Mouse (Mus musculus): ENCODE measurements around the gene Zbtb32.

Gene Zbtb32

GRCm38 (mm10) chr7:30572389-30572788 is 26.3 kb downstream of the Zbtb32 start:
- DNase-seq (ENCODE audit: low spot score in 2 of 2), result no peak

- no peak for DNase-seq (ENCODE audit: low spot score in 2 of 2)
Observed at GRCm38 (mm10) chr7:30567555-30567954, 31.2 kb downstream of the Zbtb32 start.

- no peak for DNase-seq (ENCODE audit: low spot score in 2 of 2)
Observed at GRCm38 (mm10) chr7:30566033-30566432, 32.7 kb downstream of the Zbtb32 start.

- no peak for DNase-seq (ENCODE audit: low spot score in 2 of 2)
Observed at GRCm38 (mm10) chr7:30564970-30565571, 33.6 kb downstream of the Zbtb32 start, which contains the start of gene Igflr1. Gene Igflr1 (plus strand): TSS chr7:30565427.

- no peak for DNase-seq (ENCODE audit: low spot score in 2 of 2)
Observed at GRCm38 (mm10) chr7:30563906-30564280, 34.8 kb downstream of the Zbtb32 start.

GRCm38 (mm10) chr7:30563117-30563905 is 35.4 kb downstream of the Zbtb32 start, which contains the start of the genes U2af1l4, Gm49396 and Psenen:
Gene U2af1l4 (plus strand): TSS chr7:30563301.
Gene Gm49396 (plus strand): TSS chr7:30563344.
Gene Psenen (minus strand): TSS chr7:30563627.
- DNase-seq (ENCODE audit: low spot score in 2 of 2), result peak; percentile 83 to 96

- peak; percentile 32 to 65 for DNase-seq (ENCODE audit: low spot score in 2 of 2)
Observed at GRCm38 (mm10) chr7:30562526-30563116, 36.1 kb downstream of the Zbtb32 start.

- DNase-seq (ENCODE audit: low spot score in 2 of 2), result no peak
Observed at GRCm38 (mm10) chr7:30560296-30560695, 38.4 kb downstream of the Zbtb32 start.

GRCm38 (mm10) chr7:30559443-30559954 is 39.2 kb downstream of the Zbtb32 start, which contains the start of gene Lin37:
Gene Lin37 (minus strand): TSS chr7:30559838.
- DNase-seq (ENCODE audit: low spot score in 2 of 2), result peak; percentile 85 to 97

- no peak for DNase-seq (ENCODE audit: low spot score in 2 of 2)
Observed at GRCm38 (mm10) chr7:30558656-30559442, 39.9 kb downstream of the Zbtb32 start.

- no peak for DNase-seq (ENCODE audit: low spot score in 2 of 2)
Observed at GRCm38 (mm10) chr7:30557901-30558514, 40.7 kb downstream of the Zbtb32 start.

- DNase-seq (ENCODE audit: low spot score in 2 of 2), result no peak
Observed at GRCm38 (mm10) chr7:30556894-30557536, 41.7 kb downstream of the Zbtb32 start.

GRCm38 (mm10) chr7:30553810-30554584 is 44.7 kb downstream of the Zbtb32 start:
- no peak for DNase-seq (ENCODE audit: low spot score in 2 of 2)

- peak in 1 of 2 experiments; percentile 27 for DNase-seq (ENCODE audit: low spot score in 2 of 2)
Observed at GRCm38 (mm10) chr7:30553021-30553589, 45.6 kb downstream of the Zbtb32 start.

- DNase-seq (ENCODE audit: low spot score in 2 of 2), result peak; percentile 94 to 96
Observed at GRCm38 (mm10) chr7:30552102-30553020, 46.3 kb downstream of the Zbtb32 start, which contains the start of the genes Hspb6 and Proser3. Gene Hspb6 (plus strand): TSS chr7:30552178. Gene Proser3 (minus strand): TSS chr7:30552299.

- no peak for DNase-seq (ENCODE audit: low spot score in 2 of 2)
Observed at GRCm38 (mm10) chr7:30551445-30552101, 47.1 kb downstream of the Zbtb32 start.

- no peak for DNase-seq (ENCODE audit: low spot score in 2 of 2)
Observed at GRCm38 (mm10) chr7:30550603-30551002, 48.1 kb downstream of the Zbtb32 start.

GRCm38 (mm10) chr7:30549880-30550279 is 48.8 kb downstream of the Zbtb32 start:
- no peak for DNase-seq (ENCODE audit: low spot score in 2 of 2)

Data from urinary bladder, adult 18-20 months (tissue).